Mouse (Mus musculus): ENCODE results near the gene 9030612E09Rik. TPM values are rescaled to one million over a fixed set of nuclear protein-coding genes. Genes with fewer than 3 reads are reported as not detected.

Gene 9030612E09Rik
- 1.2 and 1.9 TPM in 2 replicates for polyA plus RNA-seq (2011; ENCODE audit: insufficient read depth, insufficient read length, low replicate concordance, missing spikeins)

DNA sequence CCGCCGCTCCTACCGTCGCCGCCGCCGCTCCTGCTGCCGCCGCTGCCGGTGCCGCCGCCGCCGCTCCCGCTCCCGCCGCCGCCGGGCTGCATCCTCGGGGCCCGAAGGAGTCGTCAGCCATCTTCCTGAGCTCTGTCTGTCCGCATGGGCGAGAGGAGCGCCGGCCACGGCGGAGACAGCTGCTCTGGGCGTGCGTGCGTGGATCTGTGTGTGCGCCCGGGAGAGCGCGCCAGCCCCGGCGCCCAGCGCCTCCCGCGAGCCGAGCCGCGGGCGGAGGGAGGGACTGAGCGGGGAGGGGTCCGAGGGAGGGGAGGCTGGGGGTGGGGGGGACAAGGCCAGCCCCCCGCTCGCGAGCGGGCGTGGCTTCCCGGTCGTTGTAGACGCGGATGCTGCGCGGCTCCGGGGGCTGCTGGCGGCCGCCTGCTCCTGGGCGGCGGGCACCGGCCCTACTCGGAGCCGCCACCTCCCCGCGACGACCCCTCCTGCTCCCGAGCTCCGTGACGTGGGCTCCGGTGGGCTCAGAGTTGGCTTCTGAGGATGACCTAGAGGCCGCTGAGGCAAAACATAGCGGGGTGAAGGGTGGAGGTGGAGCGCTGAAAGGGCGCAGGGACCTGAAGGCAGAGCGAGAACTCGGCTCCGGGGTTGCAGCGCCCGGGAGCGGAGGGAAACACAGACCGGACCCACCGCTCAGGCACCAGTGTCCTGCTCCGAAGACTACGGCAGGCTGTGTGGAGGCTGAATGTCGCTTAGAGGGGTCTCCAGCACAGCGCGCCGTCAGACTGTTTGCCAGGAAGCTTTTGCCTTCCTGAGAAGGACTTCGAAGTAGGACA lies at the start of gene 9030612E09Rik, which contains the start of gene Sobp:
TSS of gene 9030612E09Rik (plus strand) at position 379 of the 830 bp plus-strand sequence.
TSS of gene Sobp (minus strand) at position 205 of the 830 bp plus-strand sequence.
- TF ChIP-seq CTCF (IDR thresholded peaks at IDR 0.05; ENCODE audit: control insufficient read depth, insufficient read depth, low read length), result no peak
- Histone ChIP-seq H3K4me1 (ENCODE audit: control insufficient read depth, insufficient read depth, low read length) (no peaks in the 10 kb centered on the region), H3K4me3 (replicated peaks; ENCODE audit: control insufficient read depth, low read depth, low read length) (no peak within 1 kb of the TSS), H3K27ac (ENCODE audit: control insufficient read depth, insufficient read depth, low read depth, low read length, poor library complexity) (no peak within 1 kb of the TSS)
- under 1% methylated on average over 86 of the region's 91 CpGs for WGBS

DNA sequence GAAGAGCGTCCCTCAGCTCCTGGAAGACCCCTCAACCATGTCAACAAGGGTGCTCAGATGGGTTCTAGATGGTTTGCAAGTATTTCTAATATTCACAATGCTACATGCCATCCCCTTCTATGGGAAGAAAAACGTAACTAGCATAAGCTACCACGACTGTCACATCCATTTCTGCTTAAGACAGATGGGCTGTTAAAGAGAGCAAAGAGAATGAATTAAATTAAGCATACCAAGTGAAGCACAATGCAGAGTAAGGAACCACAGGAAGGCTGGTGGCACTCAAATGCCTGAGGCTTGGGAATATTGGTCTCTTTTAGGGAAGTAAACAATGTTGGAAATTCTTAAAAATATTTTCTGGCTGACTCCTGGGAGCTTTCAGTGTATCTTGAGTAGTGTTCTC lies 45.8 kb upstream of the 9030612E09Rik start:
- TF ChIP-seq POLR2A (IDR thresholded peaks at IDR 0.05; ENCODE audit: borderline replicate concordance, control insufficient read depth, low read depth, low read length), result no peak
- no peak for TF ChIP-seq CTCF (IDR thresholded peaks at IDR 0.05; ENCODE audit: control insufficient read depth, insufficient read depth, low read length)

GRCm38 (mm10) chr10:43134027-43134426 lies 40.5 kb upstream of the 9030612E09Rik start:
- Histone ChIP-seq H3K4me1 (ENCODE audit: control insufficient read depth, insufficient read depth, low read length) (no peaks in the 10 kb centered on the region), H3K27ac (ENCODE audit: control insufficient read depth, insufficient read depth, low read depth, low read length, poor library complexity) (no peak overlapping the region), H3K4me3 (replicated peaks; ENCODE audit: control insufficient read depth, low read depth, low read length) (no peak overlapping the region)
- 86% methylated on average over 11 of the region's 11 CpGs for WGBS
- TF ChIP-seq POLR2A (IDR thresholded peaks at IDR 0.05; ENCODE audit: borderline replicate concordance, control insufficient read depth, low read depth, low read length), result no peak
- no peak for TF ChIP-seq CTCF (IDR thresholded peaks at IDR 0.05; ENCODE audit: control insufficient read depth, insufficient read depth, low read length)

More for the DNA sequence above, 45.8 kb upstream of the 9030612E09Rik start:
- H3K4me1 ChIP-seq (ENCODE audit: control insufficient read depth, insufficient read depth, low read length), result no peaks in the 10 kb centered on the region
- H3K27ac ChIP-seq (ENCODE audit: control insufficient read depth, insufficient read depth, low read depth, low read length, poor library complexity), result no peak overlapping the region
- 69% methylated on average over 3 of the region's 3 CpGs for WGBS
- H3K4me3 ChIP-seq (replicated peaks; ENCODE audit: control insufficient read depth, low read depth, low read length), result no peak overlapping the region

GRCm38 (mm10) chr10:43143173-43143572 lies 31.3 kb upstream of the 9030612E09Rik start:
- H3K4me3 ChIP-seq (replicated peaks; ENCODE audit: control insufficient read depth, low read depth, low read length), result no peak overlapping the region
- TF ChIP-seq POLR2A (IDR thresholded peaks at IDR 0.05; ENCODE audit: borderline replicate concordance, control insufficient read depth, low read depth, low read length) (no peak), CTCF (IDR thresholded peaks at IDR 0.05; ENCODE audit: control insufficient read depth, insufficient read depth, low read length) (no peak)
- 80% methylated on average over 9 of the region's 9 CpGs for WGBS
- H3K27ac ChIP-seq (ENCODE audit: control insufficient read depth, insufficient read depth, low read depth, low read length, poor library complexity), result no peak overlapping the region
- no peaks in the 10 kb centered on the region for H3K4me1 ChIP-seq (ENCODE audit: control insufficient read depth, insufficient read depth, low read length)

DNA sequence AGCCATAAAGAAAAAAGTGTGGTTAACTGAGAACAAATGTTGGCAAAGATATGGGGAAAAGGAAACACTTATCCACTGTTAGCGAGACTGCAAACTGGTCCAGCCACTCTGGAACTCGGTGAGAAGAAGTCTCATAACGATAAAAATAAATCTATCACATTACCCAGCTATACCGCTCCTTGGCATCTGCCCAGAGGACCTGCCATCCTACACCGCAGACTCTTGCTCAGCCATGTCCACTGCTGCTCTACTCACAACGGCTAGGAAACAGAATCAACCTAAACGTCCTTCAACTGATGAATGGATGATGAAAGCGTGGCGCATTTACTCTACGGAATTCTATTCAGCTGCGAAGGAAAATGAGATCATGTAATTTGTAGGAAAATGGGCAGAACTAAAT lies 26.0 kb upstream of the 9030612E09Rik start:
- H3K27ac ChIP-seq (ENCODE audit: control insufficient read depth, insufficient read depth, low read depth, low read length, poor library complexity), result no peak overlapping the region
- TF ChIP-seq POLR2A (IDR thresholded peaks at IDR 0.05; ENCODE audit: borderline replicate concordance, control insufficient read depth, low read depth, low read length) (no peak), CTCF (IDR thresholded peaks at IDR 0.05; ENCODE audit: control insufficient read depth, insufficient read depth, low read length) (no peak)
- no peak overlapping the region for H3K4me3 ChIP-seq (replicated peaks; ENCODE audit: control insufficient read depth, low read depth, low read length)
- H3K4me1 ChIP-seq (ENCODE audit: control insufficient read depth, insufficient read depth, low read length), result no peaks in the 10 kb centered on the region
- 69% methylated on average over 11 of the region's 11 CpGs for WGBS

GRCm38 (mm10) chr10:43152643-43153042 lies 21.9 kb upstream of the 9030612E09Rik start:
- Histone ChIP-seq H3K4me3 (replicated peaks; ENCODE audit: control insufficient read depth, low read depth, low read length) (no peak overlapping the region), H3K4me1 (ENCODE audit: control insufficient read depth, insufficient read depth, low read length) (no peaks in the 10 kb centered on the region), H3K27ac (ENCODE audit: control insufficient read depth, insufficient read depth, low read depth, low read length, poor library complexity) (no peak overlapping the region)
- WGBS, result 89% methylated on average over 8 of the region's 8 CpGs
- TF ChIP-seq CTCF (IDR thresholded peaks at IDR 0.05; ENCODE audit: control insufficient read depth, insufficient read depth, low read length) (no peak), POLR2A (IDR thresholded peaks at IDR 0.05; ENCODE audit: borderline replicate concordance, control insufficient read depth, low read depth, low read length) (no peak)

- Histone ChIP-seq H3K27ac (ENCODE audit: control insufficient read depth, insufficient read depth, low read depth, low read length, poor library complexity) (no peak overlapping the region), H3K4me3 (replicated peaks; ENCODE audit: control insufficient read depth, low read depth, low read length) (no peak overlapping the region), H3K4me1 (ENCODE audit: control insufficient read depth, insufficient read depth, low read length) (no peaks in the 10 kb centered on the region)
- 68% methylated on average over 12 of the region's 12 CpGs for WGBS
- TF ChIP-seq POLR2A (IDR thresholded peaks at IDR 0.05; ENCODE audit: borderline replicate concordance, control insufficient read depth, low read depth, low read length) (no peak), CTCF (IDR thresholded peaks at IDR 0.05; ENCODE audit: control insufficient read depth, insufficient read depth, low read length) (no peak)
Observed at GRCm38 (mm10) chr10:43155046-43155560, 19.4 kb upstream of the 9030612E09Rik start.

DNA sequence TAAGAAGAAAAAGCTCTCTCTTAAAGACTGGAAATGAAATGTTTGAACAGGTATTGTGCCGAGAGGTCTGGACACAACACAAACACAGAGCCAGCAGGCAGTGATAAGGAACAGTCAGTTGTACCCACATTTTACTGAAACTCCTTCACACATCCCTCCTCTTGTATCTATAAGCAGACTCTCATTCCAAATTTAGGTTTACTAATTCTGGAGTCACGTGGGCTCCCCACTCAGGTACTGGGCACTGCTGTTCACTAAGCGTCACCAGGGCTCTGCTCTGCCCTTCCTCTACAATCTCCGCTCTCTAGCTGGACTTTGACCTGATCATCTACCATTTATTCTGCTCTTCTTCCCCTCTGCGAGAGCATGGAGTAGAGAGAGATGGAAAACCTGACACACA lies 15.6 kb upstream of the 9030612E09Rik start:
- no peaks in the 10 kb centered on the region for H3K4me1 ChIP-seq (ENCODE audit: control insufficient read depth, insufficient read depth, low read length)
- no peak for TF ChIP-seq CTCF (IDR thresholded peaks at IDR 0.05; ENCODE audit: control insufficient read depth, insufficient read depth, low read length)
- TF ChIP-seq POLR2A (IDR thresholded peaks at IDR 0.05; ENCODE audit: borderline replicate concordance, control insufficient read depth, low read depth, low read length), result no peak
- H3K27ac ChIP-seq (ENCODE audit: control insufficient read depth, insufficient read depth, low read depth, low read length, poor library complexity), result no peak overlapping the region
- 79% methylated on average over 5 of the region's 5 CpGs for WGBS
- H3K4me3 ChIP-seq (replicated peaks; ENCODE audit: control insufficient read depth, low read depth, low read length), result no peak overlapping the region

Data from bone marrow, adult 2 months (tissue).